Mouse (Mus musculus): ENCODE data around the gene Gm20388. TPM values are rescaled to one million over a fixed set of nuclear protein-coding genes. Genes with fewer than 3 reads are reported as not detected.

Gene Gm20388
- total RNA-seq, 2 experiments from 2014 or later = 18.6 TPM; not detected in 1

- DNase-seq (ENCODE audit: low spot score in 2 of 2) = no peak
- intact Hi-C loops (cut with DNase I) = no loop called here
These were observed 4460.0 kb downstream of the Gm20388 start for GRCm38 (mm10) chr8:124370422-124371183.

- no peak for DNase-seq (ENCODE audit: low spot score in 2 of 2)
- intact Hi-C loops (cut with DNase I) = no loop called here
These were observed 4460.9 kb downstream of the Gm20388 start for GRCm38 (mm10) chr8:124371410-124372123.

- intact Hi-C loops (cut with DNase I) = no loop called here
These were observed 4463.1 kb downstream of the Gm20388 start for GRCm38 (mm10) chr8:124373753-124374152.

GRCm38 (mm10) chr8:124375168-124375567 lies 4464.5 kb downstream of the Gm20388 start:
- intact Hi-C loops (cut with DNase I) = no loop called here
- peak in 1 of 2 experiments; percentile 52 for DNase-seq (ENCODE audit: low spot score in 2 of 2)

More at GRCm38 (mm10) chr8:124373753-124374152, 4463.1 kb downstream of the Gm20388 start:
- DNase-seq (ENCODE audit: low spot score in 2 of 2) = no peak

GRCm38 (mm10) chr8:124375727-124376126 lies 4465.1 kb downstream of the Gm20388 start:
- DNase-seq (ENCODE audit: low spot score in 2 of 2) = no peak
- intact Hi-C loops (cut with DNase I) = no loop called here

- no peak for DNase-seq (ENCODE audit: low spot score in 2 of 2)
- intact Hi-C loops (cut with DNase I) = no loop called here
These were observed 4465.8 kb downstream of the Gm20388 start for GRCm38 (mm10) chr8:124376406-124376805.

- no peak for DNase-seq (ENCODE audit: low spot score in 2 of 2)
- intact Hi-C loops (cut with DNase I) = no loop called here
These were observed 4468.6 kb downstream of the Gm20388 start for GRCm38 (mm10) chr8:124379289-124379688.

- DNase-seq (ENCODE audit: low spot score in 2 of 2) = no peak
- intact Hi-C loops (cut with DNase I) = no loop called here
These were observed 4471.6 kb downstream of the Gm20388 start for GRCm38 (mm10) chr8:124382235-124382634.

- DNase-seq (ENCODE audit: low spot score in 2 of 2) = peak in 1 of 2 experiments; percentile 61
These were observed 4473.7 kb downstream of the Gm20388 start for GRCm38 (mm10) chr8:124384336-124384735.

GRCm38 (mm10) chr8:124386225-124386899 lies 4475.7 kb downstream of the Gm20388 start:
- intact Hi-C loops (cut with DNase I) = loop anchor here (2.0 to 5.0 kb wide), 2 partner anchors 130 to 276 kb away; partner anchors contain the start of gene 2310022B05Rik
- DNase-seq (ENCODE audit: low spot score in 2 of 2) = peak; percentile 70 to 95

More at GRCm38 (mm10) chr8:124384336-124384735, 4473.7 kb downstream of the Gm20388 start:
- intact Hi-C loops (cut with DNase I) = no loop called here

- intact Hi-C loops (cut with DNase I) = loop anchor here (5.0 kb wide), 1 partner anchor 273 kb away; the partner anchor contains the start of gene 2310022B05Rik
- DNase-seq (ENCODE audit: low spot score in 2 of 2) = peak; percentile 80 to 97
These were observed 4478.9 kb downstream of the Gm20388 start for GRCm38 (mm10) chr8:124389495-124389894.

GRCm38 (mm10) chr8:124391191-124391590 lies 4480.6 kb downstream of the Gm20388 start:
- intact Hi-C loops (cut with DNase I) = no loop called here

GRCm38 (mm10) chr8:124392271-124393012 lies 4481.8 kb downstream of the Gm20388 start:
- no peak for DNase-seq (ENCODE audit: low spot score in 2 of 2)
- intact Hi-C loops (cut with DNase I) = no loop called here

More at GRCm38 (mm10) chr8:124391191-124391590, 4480.6 kb downstream of the Gm20388 start:
- DNase-seq (ENCODE audit: low spot score in 2 of 2) = peak in 1 of 2 experiments; percentile 79

GRCm38 (mm10) chr8:124393013-124393412 lies 4482.4 kb downstream of the Gm20388 start:
- peak in 1 of 2 experiments; percentile 62 for DNase-seq (ENCODE audit: low spot score in 2 of 2)
- intact Hi-C loops (cut with DNase I) = no loop called here

- no peak for DNase-seq (ENCODE audit: low spot score in 2 of 2)
These were observed 4483.3 kb downstream of the Gm20388 start for GRCm38 (mm10) chr8:124393927-124394326.

GRCm38 (mm10) chr8:124394951-124395350 lies 4484.3 kb downstream of the Gm20388 start:
- DNase-seq (ENCODE audit: low spot score in 2 of 2) = no peak
- intact Hi-C loops (cut with DNase I) = loop anchor here (5.0 kb wide), 2 partner anchors 37 to 177 kb away; no protein-coding TSS in a partner anchor

More at GRCm38 (mm10) chr8:124393927-124394326, 4483.3 kb downstream of the Gm20388 start:
- intact Hi-C loops (cut with DNase I) = no loop called here
